Mouse (Mus musculus) spleen, postnatal 4 days (tissue): Measurements from ENCODE around the gene Ppp1r10.

Source experiments
- DNase-seq, 2 experiments: peaks; one replicate each; pipeline ENCODE4 v3.0.0; 2022; ENCODE audit warnings: low spot score in 2 of 2

The Ppp1r10 gene

GRCm38 (mm10) chr17:35916297-35917142 is at the start of gene Ppp1r10, which contains the start of gene Mrps18b:
Gene Ppp1r10, plus strand, starts transcription at chr17:35916434.
Gene Mrps18b, minus strand, starts transcription at chr17:35916389.
- DNase-seq = peak; percentile 99 to 100

- peak; percentile 71 to 80 for DNase-seq
Observed at GRCm38 (mm10) chr17:35866911-35867890, 49.0 kb upstream of the Ppp1r10 start.

- DNase-seq = peak; percentile 49 to 73
Observed at GRCm38 (mm10) chr17:35868165-35868820, 47.9 kb upstream of the Ppp1r10 start.

- DNase-seq = no peak
Observed at GRCm38 (mm10) chr17:35868961-35869345, 47.3 kb upstream of the Ppp1r10 start.

GRCm38 (mm10) chr17:35869346-35870067 is 46.7 kb upstream of the Ppp1r10 start:
- peak; percentile 39 to 64 for DNase-seq

- DNase-seq = peak; percentile 74 to 83
Observed at GRCm38 (mm10) chr17:35870151-35870883, 45.9 kb upstream of the Ppp1r10 start.

GRCm38 (mm10) chr17:35870884-35871696 is 45.1 kb upstream of the Ppp1r10 start:
- peak; percentile 64 to 85 for DNase-seq

- peak; percentile 90 to 98 for DNase-seq
Observed at GRCm38 (mm10) chr17:35873774-35874519, 42.3 kb upstream of the Ppp1r10 start.

- DNase-seq = no peak
Observed at GRCm38 (mm10) chr17:35874721-35875120, 41.5 kb upstream of the Ppp1r10 start.

- DNase-seq = peak; percentile 94 to 96
Observed at GRCm38 (mm10) chr17:35879245-35880057, 36.8 kb upstream of the Ppp1r10 start, which contains the start of gene Dhx16. Gene Dhx16, plus strand, starts transcription at chr17:35879819.

GRCm38 (mm10) chr17:35882924-35883323 is 33.3 kb upstream of the Ppp1r10 start:
- no peak for DNase-seq

- no peak for DNase-seq
Observed at GRCm38 (mm10) chr17:35883777-35884176, 32.5 kb upstream of the Ppp1r10 start.

- DNase-seq = no peak
Observed at GRCm38 (mm10) chr17:35887725-35888124, 28.5 kb upstream of the Ppp1r10 start.

- DNase-seq = peak; percentile 90 to 97
Observed at GRCm38 (mm10) chr17:35896781-35897643, 19.2 kb upstream of the Ppp1r10 start, which contains the start of gene 2310061I04Rik. Gene 2310061I04Rik, minus strand, starts transcription at chr17:35897431.

- peak in 1 of 2 experiments; percentile 58 for DNase-seq
Observed at GRCm38 (mm10) chr17:35897644-35898573, 18.3 kb upstream of the Ppp1r10 start.
